Mouse (Mus musculus): ENCODE measurements around the gene Ndufa11.

DNA sequence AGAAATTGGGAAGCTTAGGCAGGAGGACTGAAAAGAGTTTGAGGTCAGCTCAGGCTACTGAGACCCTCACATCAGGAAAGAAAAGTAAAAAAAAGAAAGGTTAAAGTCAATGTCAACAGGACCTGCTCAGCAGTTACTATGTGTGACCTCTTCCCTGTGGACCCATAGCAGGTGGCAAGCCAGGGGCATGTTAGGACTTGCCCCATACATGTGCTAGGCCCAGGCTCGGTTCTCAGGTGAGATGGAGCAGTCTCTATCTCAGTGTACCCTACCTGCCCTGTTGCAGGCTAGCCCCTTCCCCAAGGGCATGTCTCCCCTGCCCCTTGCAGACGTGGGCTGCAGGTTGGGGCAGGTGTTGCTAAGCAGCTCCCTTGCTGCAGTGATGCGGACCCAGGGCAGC lies 7.9 kb upstream of the Ndufa11 start:
- no peak for TF ChIP-seq CTCF (IDR thresholded peaks at IDR 0.05; ENCODE audit: low read depth)
- no peak for TF ChIP-seq EP300 (IDR thresholded peaks at IDR 0.05; ENCODE audit: low read depth)

All from liver, embryonic 14.5 days (tissue).